Mouse (Mus musculus): Measurements from ENCODE around the gene Vmn1r103.
"Not testable (repeated sequence)": the region's sequence is repeated elsewhere in the genome, so short reads cannot be mapped to it uniquely, and the experiment has no call there.

GRCm38 (mm10) chr7:20545657-20546056, 35.3 kb upstream of the Vmn1r103 start, which contains the start of gene Gm5726:
- not testable (repeated sequence) for TF ChIP-seq CTCF (conservative IDR thresholded peaks at IDR 0.05; ENCODE audit: low read length); POU5F1 (IDR thresholded peaks at IDR 0.05; ENCODE audit: borderline replicate concordance, low read length); NANOG (IDR thresholded peaks at IDR 0.05; ENCODE audit: borderline replicate concordance, low read length)
